Mouse (Mus musculus) testis, postnatal 10 days (tissue): ENCODE measurements around the gene Glt28d2.

Experiments
- DNase-seq: peaks from one replicate; pipeline ENCODE4 v3.0.0; 2021; ENCODE audit warnings: low spot score

Gene Glt28d2

GRCm38 (mm10) chr3:85827283-85827682 lies 60.0 kb downstream of the Glt28d2 start:
- no peak for DNase-seq

- no peak for DNase-seq
Measured at GRCm38 (mm10) chr3:85820839-85821548, 66.3 kb downstream of the Glt28d2 start.
